In the genomic region with DNA sequence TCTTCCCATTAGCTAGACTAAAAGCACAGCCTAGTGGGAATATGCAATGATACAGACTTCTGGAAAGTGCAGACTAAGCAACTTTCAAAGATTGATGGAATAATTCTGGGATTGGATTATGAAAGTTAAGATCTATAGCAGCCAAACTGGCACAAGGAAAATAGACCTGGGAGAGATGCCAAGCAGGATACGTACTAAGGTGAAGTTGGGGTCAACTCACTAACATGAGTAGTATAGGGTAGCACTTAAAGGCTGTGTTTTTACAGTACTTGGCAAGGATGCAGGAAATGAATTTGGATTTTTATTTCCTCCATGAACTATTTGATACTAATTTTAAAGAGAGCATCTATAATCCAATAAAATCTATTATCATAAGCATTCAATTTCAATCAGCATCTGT, we compare ENCODE assay signal across 17 mouse cellular contexts.
"Had no signal": no experiment of that assay in that cellular context is flagged by ENCODE, and none has a peak within 500 bp of the region (broad histone marks: within the 10 kb centered on the region; RNA-seq: fewer than 3 reads in every experiment).

No protein-coding gene starts in this region.

- DNase-seq: lung, adult 2 months; lung, postnatal 14 days; lung, postnatal 36 days; right cerebral cortex, postnatal 14 days; thymus, adult 2 months; thymus, postnatal 25 days; thymus, postnatal 4 days had no signal

- H3K4me3 ChIP-seq: lung, embryonic 15.5 days; megakaryocyte, embryonic 14.5 days; midbrain, embryonic 13.5 days; midbrain, embryonic 15.5 days; neural tube, embryonic 12.5 days; stomach, embryonic 15.5 days had no signal

- H3K4me2 ChIP-seq: lung, embryonic 15.5 days; midbrain, embryonic 11.5 days; midbrain, embryonic 13.5 days; midbrain, embryonic 15.5 days; neural tube, embryonic 12.5 days; stomach, embryonic 15.5 days had no signal

- H3K36me3 ChIP-seq: lung, embryonic 15.5 days; midbrain, embryonic 13.5 days; midbrain, embryonic 15.5 days; neural tube, embryonic 12.5 days; stomach, embryonic 15.5 days had no signal

- H3K27me3 ChIP-seq: lung, embryonic 15.5 days; megakaryocyte, embryonic 14.5 days; midbrain, embryonic 13.5 days; midbrain, embryonic 15.5 days; neural tube, embryonic 12.5 days; stomach, embryonic 15.5 days had no signal

- ATAC-seq: lung, postnatal 0 days; midbrain, embryonic 13.5 days; midbrain, embryonic 15.5 days had no signal

- H3K9me3 ChIP-seq: lung, embryonic 15.5 days; megakaryocyte, embryonic 14.5 days; midbrain, embryonic 13.5 days; midbrain, embryonic 15.5 days; neural tube, embryonic 12.5 days; stomach, embryonic 15.5 days had no signal

- H3K9ac ChIP-seq: lung, embryonic 15.5 days; midbrain, embryonic 13.5 days; midbrain, embryonic 15.5 days; neural tube, embryonic 12.5 days; stomach, embryonic 15.5 days had no signal

- H3K4me1 ChIP-seq: lung, embryonic 15.5 days; megakaryocyte, embryonic 14.5 days; midbrain, embryonic 13.5 days; midbrain, embryonic 15.5 days; neural tube, embryonic 12.5 days; stomach, embryonic 15.5 days had no signal

- H3K27ac ChIP-seq: lung, embryonic 15.5 days; macrophage; midbrain, embryonic 13.5 days; midbrain, embryonic 15.5 days; neural tube, embryonic 12.5 days; stomach, embryonic 15.5 days; stomach, postnatal 0 days had no signal
